Mouse (Mus musculus) kidney, postnatal 4 days (tissue): ENCODE data around the gene Jun.

Experiments used
- DNase-seq, 2 experiments: peaks; one replicate each; pipeline ENCODE4 v3.0.0; 2021; ENCODE audit warnings: mixed read lengths in 2 of 2

The Jun gene

GRCm38 (mm10) chr4:95025847-95026600 is 26.0 kb downstream of the Jun start:
- DNase-seq: no peak

- DNase-seq: no peak
Observed at GRCm38 (mm10) chr4:95023350-95023953, 28.6 kb downstream of the Jun start.

- no peak for DNase-seq
Observed at GRCm38 (mm10) chr4:95021649-95022637, 30.1 kb downstream of the Jun start.

GRCm38 (mm10) chr4:95020201-95020600 is 31.8 kb downstream of the Jun start:
- no peak for DNase-seq

- no peak for DNase-seq
Observed at GRCm38 (mm10) chr4:95018221-95018620, 33.8 kb downstream of the Jun start.

GRCm38 (mm10) chr4:95012706-95013105 is 39.3 kb downstream of the Jun start:
- DNase-seq: no peak

- no peak for DNase-seq
Observed at GRCm38 (mm10) chr4:95012256-95012655, 39.8 kb downstream of the Jun start.

GRCm38 (mm10) chr4:95008175-95009057 is 43.6 kb downstream of the Jun start:
- peak; percentile 85 to 86 for DNase-seq

- no peak for DNase-seq
Observed at GRCm38 (mm10) chr4:95007759-95008158, 44.3 kb downstream of the Jun start.

GRCm38 (mm10) chr4:95005251-95005830 is 46.7 kb downstream of the Jun start:
- no peak for DNase-seq

- DNase-seq: no peak
Observed at GRCm38 (mm10) chr4:95001043-95001775, 50.8 kb downstream of the Jun start.

GRCm38 (mm10) chr4:95000147-95000546 is 51.9 kb downstream of the Jun start:
- no peak for DNase-seq

GRCm38 (mm10) chr4:94999249-94999648 is 52.8 kb downstream of the Jun start:
- peak; percentile 34 to 47 for DNase-seq
